ENCODE assay signal across 22 mouse cellular contexts in the genomic region with DNA sequence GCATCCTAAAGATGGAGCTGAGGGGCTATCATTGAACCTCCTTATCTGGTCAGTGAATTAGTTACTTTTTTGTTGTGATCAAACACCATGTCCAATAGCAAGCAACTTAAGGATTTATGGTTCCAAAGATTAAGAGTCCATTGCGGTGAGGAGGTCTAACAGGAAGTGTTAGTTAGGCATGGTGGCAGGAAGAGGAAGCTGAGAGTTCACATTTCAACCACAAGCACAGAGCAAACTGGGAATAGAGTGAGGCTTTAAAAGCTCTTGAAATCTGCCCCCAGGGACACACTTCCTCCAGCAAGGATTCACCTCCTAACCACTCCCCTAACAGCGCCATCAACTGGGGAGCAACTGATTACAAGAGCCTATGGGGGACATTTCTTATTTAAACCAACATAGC.
DNase-seq lines count a peak whose midpoint lies in the region; ATAC-seq and TF ChIP-seq lines count a peak whose summit lies in the region.
"Had no signal": no experiment of that assay in that cellular context is flagged by ENCODE, and none has a peak within 500 bp of the region (broad histone marks: within the 10 kb centered on the region; RNA-seq: fewer than 3 reads in every experiment).

No protein-coding gene starts in this region.

- WGBS in kidney, embryonic 14.5 days: 67% methylated on average over 2 of the region's 2 CpGs
- whole genome bisulfite sequencing in lung, embryonic 14.5 days: 61% methylated on average over 2 of the region's 2 CpGs
- WGBS in liver, embryonic 12.5 days (ENCODE audit: insufficient replicate concordance): 23% methylated on average over 2 of the region's 2 CpGs

- no peaks in the 10 kb centered on the region for H3K36me3 ChIP-seq in kidney, embryonic 14.5 days (ENCODE audit: control insufficient read depth, insufficient read depth, low read length)
- H3K36me3 ChIP-seq in lung, embryonic 14.5 days (ENCODE audit: insufficient read depth): no peaks in the 10 kb centered on the region
- no peaks in the 10 kb centered on the region for H3K36me3 ChIP-seq in liver, embryonic 12.5 days
- H3K36me3 ChIP-seq: embryonic facial prominence, embryonic 10.5 days; heart, embryonic 15.5 days; hindbrain, embryonic 13.5 days had no signal

- peaks cover 27% of the 10 kb centered on the region for H3K4me1 ChIP-seq in kidney, embryonic 14.5 days (ENCODE audit: control insufficient read depth, insufficient read depth, low read length)
- peaks cover 23% of the 10 kb centered on the region; the same call in 1 of the 2 replicates for H3K4me1 ChIP-seq in lung, embryonic 14.5 days (ENCODE audit: insufficient read depth)
- H3K4me1 ChIP-seq in liver, embryonic 12.5 days: no peaks in the 10 kb centered on the region

- no peak overlapping the region for H3K9ac ChIP-seq in kidney, embryonic 14.5 days (ENCODE audit: low read depth, low read length)
- no peak overlapping the region for H3K9ac ChIP-seq in lung, embryonic 14.5 days
- no peak overlapping the region for H3K9ac ChIP-seq in liver, embryonic 12.5 days
- H3K9ac ChIP-seq: forebrain, embryonic 13.5 days; forebrain, postnatal 0 days; heart, embryonic 15.5 days; hindbrain, embryonic 13.5 days had no signal

- no peak for ATAC-seq in kidney, embryonic 14.5 days (ENCODE audit: low FRiP score, low TSS enrichment)
- no peak; the same call in 1 of the 2 replicates for ATAC-seq in lung, embryonic 14.5 days (ENCODE audit: insufficient read depth)
- peak; percentile 79 for ATAC-seq in common myeloid progenitor, adult 5-6 weeks (replicated peaks; ENCODE audit: low read depth, poor library complexity, severe bottlenecking)
- ATAC-seq in liver, embryonic 12.5 days: no peak
- ATAC-seq: forebrain, embryonic 13.5 days; forebrain, postnatal 0 days; hindbrain, postnatal 0 days had no signal

- H3K9me3 ChIP-seq in kidney, embryonic 14.5 days (ENCODE audit: control insufficient read depth, low read length): peaks cover 7% of the 10 kb centered on the region; the same call in 1 of the 2 replicates
- no peaks in the 10 kb centered on the region for H3K9me3 ChIP-seq in lung, embryonic 14.5 days (ENCODE audit: low read depth, low read length)
- no peaks in the 10 kb centered on the region for H3K9me3 ChIP-seq in liver, embryonic 12.5 days (replicated peaks)
- H3K9me3 ChIP-seq: forebrain, embryonic 13.5 days; heart, embryonic 15.5 days; hindbrain, embryonic 13.5 days had no signal

- no peak for DNase-seq in kidney, adult 18-20 months
- peak; percentile 50 for DNase-seq in lung, embryonic 14.5 days
- no peak for DNase-seq in lung, postnatal 36 days
- DNase-seq in 416B (ENCODE audit: low read depth): peak; percentile 50
- DNase-seq in cerebellum, adult 18-20 months: no peak
- DNase-seq: adrenal gland, adult 8-10 months; cerebellum, adult 11-12 months; cerebellum, adult 9-11 months; cerebellum, postnatal 36 days; forebrain, postnatal 0 days; gastrocnemius, postnatal 14 days; heart, adult 18-20 months; heart, postnatal 14 days had no signal

- H3K27ac ChIP-seq in kidney, embryonic 14.5 days (ENCODE audit: low read depth, low read length): 0 out of 2 replicates have a peak overlapping the region, but pooled peaks have one; percentile 6
- peak overlapping the region; percentile 30; the same call in 1 of the 2 replicates for H3K27ac ChIP-seq in lung, embryonic 14.5 days (ENCODE audit: low read depth)
- H3K27ac ChIP-seq in liver, embryonic 12.5 days: no peak overlapping the region
- H3K27ac ChIP-seq: embryonic facial prominence, embryonic 10.5 days; forebrain, embryonic 13.5 days; heart, embryonic 15.5 days; hindbrain, embryonic 13.5 days; hindbrain, postnatal 0 days had no signal

- H3K4me3 ChIP-seq in kidney, embryonic 14.5 days (ENCODE audit: low read length): no peak overlapping the region
- H3K4me3 ChIP-seq in lung, embryonic 14.5 days (ENCODE audit: low read depth, low read length): no peak overlapping the region
- H3K4me3 ChIP-seq in liver, embryonic 12.5 days: no peak overlapping the region
- H3K4me3 ChIP-seq: embryonic facial prominence, embryonic 10.5 days; forebrain, embryonic 13.5 days; heart, embryonic 15.5 days; hindbrain, embryonic 13.5 days had no signal

- TF ChIP-seq CTCF in lung, embryonic 14.5 days (IDR thresholded peaks at IDR 0.05; ENCODE audit: low read depth): peak; percentile 3; the same call in 1 of the 2 replicates

- no peaks in the 10 kb centered on the region for H3K27me3 ChIP-seq in kidney, embryonic 14.5 days (ENCODE audit: control insufficient read depth, insufficient read depth, low read length)
- H3K27me3 ChIP-seq in lung, embryonic 14.5 days (ENCODE audit: insufficient read depth, low read length): no peaks in the 10 kb centered on the region
- H3K27me3 ChIP-seq in liver, embryonic 12.5 days (replicated peaks): no peaks in the 10 kb centered on the region
- H3K27me3 ChIP-seq: forebrain, embryonic 13.5 days; heart, embryonic 15.5 days; hindbrain, embryonic 13.5 days had no signal

- H3K4me2 ChIP-seq in kidney, embryonic 14.5 days (replicated peaks; ENCODE audit: low read depth, low read length): no peak overlapping the region
- no peak overlapping the region for H3K4me2 ChIP-seq in lung, embryonic 14.5 days
- H3K4me2 ChIP-seq in liver, embryonic 12.5 days: no peak overlapping the region
- H3K4me2 ChIP-seq: forebrain, embryonic 13.5 days; heart, embryonic 11.5 days; heart, embryonic 15.5 days; hindbrain, embryonic 13.5 days had no signal

Comparison
In these comparisons a context has a peak if more than half of its experiments do, and no peak if none do; other contexts are left out.
1. DNase-seq: peak in lung, embryonic 14.5 days (single experiment) and 416B (single experiment); none in kidney, adult 18-20 months (single experiment), lung, postnatal 36 days (single experiment) and cerebellum, adult 18-20 months (0 of 2).